Mouse (Mus musculus) forebrain, embryonic 11.5 days (tissue): Measurements from ENCODE around the gene Nme1. TPM values are rescaled to one million over a fixed set of nuclear protein-coding genes. Genes with fewer than 3 reads are reported as not detected.

ENCODE experiments used
- ATAC-seq: fragments of 200-750 bp; cut with Nextera tagmentation; replicated peaks from 2 replicates; pipeline ENCODE4 v1.8.0; 2017; ENCODE audit warnings: moderate TSS enrichment; ENCODE audit not compliant: low FRiP score
- DNase-seq: peaks from one replicate; pipeline ENCODE4 v3.0.0-alpha.2; 2017; ENCODE audit warnings: low spot score
- H3K27ac ChIP-seq: fragments of 300-500 bp; sonication (generic); 2 replicates; pipeline ENCODE4 v1.5.1; 2014; ENCODE audit warnings: low read depth, low read length
- H3K27me3 ChIP-seq: fragments of 300-500 bp; sonication (generic); 2 replicates; pipeline ENCODE4 v1.6.1; 2014; ENCODE audit warnings: mild to moderate bottlenecking, low read length, mixed read lengths; ENCODE audit not compliant: control insufficient read depth, insufficient read depth
- H3K36me3 ChIP-seq: fragments of 300-500 bp; sonication (generic); 2 replicates; pipeline ENCODE4 v1.6.1; 2014; ENCODE audit warnings: mild to moderate bottlenecking, low read length, moderate library complexity, mixed read lengths; ENCODE audit not compliant: control insufficient read depth, insufficient read depth
- H3K4me1 ChIP-seq: fragments of 300-500 bp; sonication (generic); replicated peaks from 2 replicates; pipeline ENCODE4 v1.6.1; 2014; ENCODE audit warnings: low read length, mixed read lengths; ENCODE audit not compliant: control insufficient read depth, insufficient read depth
- H3K4me2 ChIP-seq: fragments of 300-500 bp; sonication (generic); 2 replicates; pipeline ENCODE4 v1.6.1; 2014; ENCODE audit warnings: low read depth, mild to moderate bottlenecking, low read length, moderate library complexity, mixed read lengths; ENCODE audit not compliant: severe bottlenecking
- H3K4me3 ChIP-seq: fragments of 300-500 bp; sonication (generic); 2 replicates; pipeline ENCODE4 v1.5.1; 2014; ENCODE audit warnings: low read depth, low read length
- H3K9ac ChIP-seq: fragments of 300-500 bp; sonication (generic); 2 replicates; pipeline ENCODE4 v1.6.1; 2014; ENCODE audit warnings: low read length
- H3K9me3 ChIP-seq: fragments of 300-500 bp; sonication (generic); 2 replicates; pipeline ENCODE4 v1.6.1; 2016; ENCODE audit warnings: low read length, mixed read lengths; ENCODE audit not compliant: control insufficient read depth
- WGBS: fragments of 180-500 bp; shearing (Covaris S2); extraction: QIAGEN DNeasy Blood & Tissue Kit; methylation state at CpG from one replicate; pipeline ENCODE4 v1.1.7; 2014; 5-methylcytosine and 5-hydroxymethylcytosine counted together
- polyA plus RNA-seq: library from polyadenylated mRNA; unstranded; fragments of >200 nt; fragmentation: Nextera tagmentation; extraction: Ambion mirVana; gene quantifications from 2 replicates; pipeline ENCODE4 v1.2.1, GENCODE M21; 2014

Nme1 gene
- polyA plus RNA-seq, 1 experiment from 2014 or later: 231 TPM

GRCm38 (mm10) chr11:93994531-93994930 is 26.2 kb upstream of the Nme1 start:
- Histone ChIP-seq H3K4me1 (peaks cover 11% of the 10 kb centered on the region; the same call in 1 of the 2 replicates), H3K9me3 (no peaks in the 10 kb centered on the region), H3K27me3 (no peaks in the 10 kb centered on the region), H3K4me2 (peak overlapping the region; percentile 95), H3K36me3 (no peaks in the 10 kb centered on the region), H3K9ac (no peak overlapping the region), H3K4me3 (no peak overlapping the region; the same call in 1 of the 2 replicates), H3K27ac (no peak overlapping the region)
- no peak for DNase-seq
- 74% methylated on average over 5 of the region's 5 CpGs for WGBS
- no peak for ATAC-seq

DNA sequence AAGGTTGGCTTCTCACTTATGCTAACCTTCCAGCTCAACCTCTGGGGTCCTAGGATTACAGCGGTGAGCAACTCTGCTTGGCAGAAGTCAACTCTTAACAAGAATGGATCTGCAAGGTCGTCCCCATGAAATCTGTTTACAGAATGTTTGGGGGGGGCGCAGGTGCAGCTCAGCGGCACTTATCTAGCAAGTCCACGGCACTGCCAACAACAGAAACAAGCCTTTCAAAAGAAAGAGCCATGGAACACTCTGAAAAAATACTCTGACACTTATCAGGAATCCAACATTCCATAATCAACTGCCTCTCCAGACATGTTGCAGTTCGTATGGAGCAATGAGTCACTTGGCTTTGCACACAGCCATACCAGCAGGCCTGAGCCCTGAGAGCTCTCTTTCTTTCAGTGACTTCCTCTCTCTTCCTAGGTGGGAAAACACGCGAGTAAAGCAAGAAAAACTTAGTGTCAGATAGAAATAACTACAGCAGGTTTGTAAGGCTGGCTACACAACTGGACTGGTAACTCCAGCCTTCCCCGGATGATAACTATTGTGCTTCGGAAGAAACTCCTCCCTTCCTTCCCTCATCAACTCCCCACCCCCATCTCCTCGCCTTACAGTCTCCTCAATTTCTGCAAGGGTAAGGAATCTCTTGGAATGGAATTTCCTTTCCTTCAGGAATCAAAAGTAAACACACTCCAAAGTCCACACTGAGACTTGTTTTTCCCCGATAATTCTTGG is 20.2 kb upstream of the Nme1 start:
- no peak overlapping the region for H3K4me3 ChIP-seq
- H3K36me3 ChIP-seq: no peaks in the 10 kb centered on the region
- H3K9me3 ChIP-seq: no peaks in the 10 kb centered on the region
- H3K27ac ChIP-seq: no peak overlapping the region
- no peaks in the 10 kb centered on the region for H3K27me3 ChIP-seq
- no peaks in the 10 kb centered on the region for H3K4me1 ChIP-seq
- ATAC-seq: no peak
- WGBS: 69% methylated on average over 12 of the region's 12 CpGs
- H3K9ac ChIP-seq: no peak overlapping the region
- no peak for DNase-seq
- H3K4me2 ChIP-seq: no peak overlapping the region

DNA sequence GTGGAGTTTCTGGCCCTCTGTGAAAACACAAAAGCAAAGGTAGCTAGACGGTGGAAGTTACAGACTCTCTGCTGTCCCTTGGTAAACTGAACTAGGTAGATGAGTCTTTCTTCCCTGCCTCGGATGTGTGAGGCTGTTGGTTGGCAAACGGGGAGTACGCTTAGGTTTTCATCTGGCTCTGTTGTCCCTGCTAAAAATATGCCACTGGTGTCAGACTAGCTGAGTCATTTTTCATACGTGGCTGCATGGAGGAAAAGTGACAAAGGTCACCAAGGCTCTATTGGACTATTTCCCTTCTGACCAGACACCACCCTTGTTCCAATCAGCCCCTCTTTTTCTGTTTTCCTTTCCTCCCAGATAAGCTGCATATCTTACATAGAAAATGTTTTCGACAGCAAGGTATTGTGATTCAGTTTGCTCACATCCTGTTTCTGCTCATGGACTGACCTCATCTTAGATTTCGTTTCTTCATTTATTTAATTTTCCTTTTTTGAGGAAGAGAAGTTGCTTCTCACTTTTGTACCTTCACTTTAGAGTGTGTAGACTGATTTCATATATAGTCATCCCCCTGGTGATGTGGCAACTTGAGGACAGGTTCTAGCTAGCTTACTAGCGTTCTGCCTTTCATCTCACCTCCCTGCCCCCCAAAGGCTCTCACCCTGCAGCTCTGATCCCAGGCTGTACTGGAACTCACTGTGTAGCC is 19.5 kb upstream of the Nme1 start:
- no peaks in the 10 kb centered on the region for H3K36me3 ChIP-seq
- 75% methylated on average over 8 of the region's 8 CpGs for WGBS
- no peak for DNase-seq
- H3K4me1 ChIP-seq: no peaks in the 10 kb centered on the region
- no peak overlapping the region for H3K27ac ChIP-seq
- no peak for ATAC-seq
- no peak overlapping the region for H3K9ac ChIP-seq
- no peaks in the 10 kb centered on the region for H3K27me3 ChIP-seq
- no peak overlapping the region for H3K4me2 ChIP-seq
- no peaks in the 10 kb centered on the region for H3K9me3 ChIP-seq
- H3K4me3 ChIP-seq: no peak overlapping the region

DNA sequence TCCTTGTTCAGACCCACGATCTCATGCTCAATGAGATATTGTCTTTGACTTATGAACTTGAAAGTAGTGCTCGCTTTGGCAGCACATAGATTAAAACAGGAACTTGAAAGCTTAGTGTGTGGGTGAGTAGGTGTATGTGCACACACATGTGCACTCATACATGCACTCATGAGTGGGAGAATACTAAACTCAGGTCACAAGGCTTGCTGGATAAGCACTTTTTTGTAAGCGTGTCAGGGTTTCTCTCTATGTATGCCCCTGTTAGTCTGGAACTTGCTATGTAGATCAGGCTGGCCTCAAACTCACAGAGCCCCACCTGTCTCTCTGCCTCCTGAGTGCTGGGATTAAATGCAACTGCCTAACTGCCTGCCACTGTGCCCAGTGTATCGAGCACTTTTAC is 18.7 kb upstream of the Nme1 start:
- no peaks in the 10 kb centered on the region for H3K36me3 ChIP-seq
- no peak overlapping the region for H3K9ac ChIP-seq
- no peak overlapping the region for H3K4me2 ChIP-seq
- H3K4me3 ChIP-seq: no peak overlapping the region
- no peak overlapping the region for H3K27ac ChIP-seq
- no peaks in the 10 kb centered on the region for H3K9me3 ChIP-seq
- 89% methylated on average over 4 of the region's 4 CpGs for WGBS
- no peak for DNase-seq
- no peaks in the 10 kb centered on the region for H3K4me1 ChIP-seq
- no peak for ATAC-seq
- no peaks in the 10 kb centered on the region for H3K27me3 ChIP-seq

DNA sequence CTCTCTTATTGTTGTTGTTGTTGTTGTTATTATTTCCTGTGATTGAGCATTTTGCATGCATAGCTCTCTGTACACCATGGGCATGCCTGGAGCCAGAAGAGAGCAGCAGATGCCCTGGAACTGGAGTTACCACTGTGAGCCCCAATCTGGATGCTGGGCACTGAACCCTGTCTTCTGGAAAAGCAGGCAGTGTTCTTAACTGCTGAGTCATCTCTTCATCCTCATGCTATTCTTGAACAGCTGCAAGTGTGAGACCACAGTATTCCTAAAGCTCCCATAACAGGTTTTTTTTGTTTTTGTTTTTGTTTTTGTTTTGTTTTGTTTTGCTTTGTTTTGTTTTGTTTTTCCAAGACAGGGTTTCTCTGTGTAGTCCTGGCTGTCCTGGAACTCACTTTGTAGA is 18.0 kb upstream of the Nme1 start:
- H3K9me3 ChIP-seq: no peaks in the 10 kb centered on the region
- no peak for DNase-seq
- H3K36me3 ChIP-seq: no peaks in the 10 kb centered on the region
- H3K9ac ChIP-seq: no peak overlapping the region
- no peak for ATAC-seq
- no peak overlapping the region for H3K4me2 ChIP-seq
- no peak overlapping the region for H3K4me3 ChIP-seq
- no peak overlapping the region for H3K27ac ChIP-seq
- H3K4me1 ChIP-seq: no peaks in the 10 kb centered on the region
- no peaks in the 10 kb centered on the region for H3K27me3 ChIP-seq

DNA sequence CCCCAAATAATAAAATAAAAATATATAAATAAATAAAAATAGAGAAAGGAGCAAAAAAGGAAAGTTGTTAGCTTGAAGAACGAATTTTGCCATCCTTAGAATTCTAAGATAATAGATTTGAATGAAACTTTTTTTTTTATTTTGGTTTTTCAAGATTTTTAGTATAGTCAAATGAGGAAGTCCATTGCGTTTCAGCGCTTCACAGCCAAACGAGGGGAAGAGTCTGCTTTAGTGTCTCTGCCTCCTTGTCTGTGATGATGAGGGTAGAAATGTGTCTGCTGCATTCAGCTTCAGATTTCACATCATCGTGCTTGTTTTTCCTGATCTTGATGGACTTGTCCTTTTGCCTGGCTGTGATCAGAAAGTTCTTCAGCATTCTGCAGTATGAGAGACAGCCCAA is 16.9 kb upstream of the Nme1 start:
- Histone ChIP-seq H3K4me1 (no peaks in the 10 kb centered on the region), H3K4me2 (no peak overlapping the region), H3K9me3 (no peaks in the 10 kb centered on the region), H3K27me3 (no peaks in the 10 kb centered on the region), H3K36me3 (no peaks in the 10 kb centered on the region), H3K4me3 (no peak overlapping the region), H3K9ac (no peak overlapping the region), H3K27ac (no peak overlapping the region)
- no peak for DNase-seq
- 86% methylated on average over 5 of the region's 5 CpGs for WGBS
- no peak for ATAC-seq

GRCm38 (mm10) chr11:93984619-93985018 is 16.3 kb upstream of the Nme1 start:
- no peaks in the 10 kb centered on the region for H3K36me3 ChIP-seq
- no peak overlapping the region for H3K4me2 ChIP-seq
- H3K9me3 ChIP-seq: no peaks in the 10 kb centered on the region
- 92% methylated on average over 3 of the region's 3 CpGs for WGBS
- ATAC-seq: no peak
- no peak overlapping the region for H3K27ac ChIP-seq
- DNase-seq: no peak
- no peaks in the 10 kb centered on the region for H3K4me1 ChIP-seq
- H3K27me3 ChIP-seq: no peaks in the 10 kb centered on the region
- no peak overlapping the region for H3K9ac ChIP-seq
- H3K4me3 ChIP-seq: no peak overlapping the region

- no peak overlapping the region for H3K27ac ChIP-seq
- ATAC-seq (no peak), DNase-seq (no peak)
- no peak overlapping the region for H3K9ac ChIP-seq
- H3K27me3 ChIP-seq: no peaks in the 10 kb centered on the region
- H3K9me3 ChIP-seq: no peaks in the 10 kb centered on the region
- no peak overlapping the region for H3K4me3 ChIP-seq
- no peaks in the 10 kb centered on the region for H3K4me1 ChIP-seq
- no peak overlapping the region for H3K4me2 ChIP-seq
- 66% methylated on average over 6 of the region's 6 CpGs for whole genome bisulfite sequencing
- H3K36me3 ChIP-seq: no peaks in the 10 kb centered on the region
Observed at GRCm38 (mm10) chr11:93979502-93980049, 11.3 kb upstream of the Nme1 start.
